Mouse (Mus musculus) lung, postnatal 0 days (tissue): ENCODE data around the gene Ccdc86.

Experiments
- CTCF ChIP-seq: IDR thresholded peaks from 2 replicates; pipeline ENCODE4 v1.5.1; 2016; ENCODE audit warnings: antibody characterized with exemption, mild to moderate bottlenecking
- EP300 ChIP-seq: IDR thresholded peaks from 2 replicates; pipeline ENCODE4 v1.6.1; 2016; ENCODE audit warnings: antibody characterized with exemption, mild to moderate bottlenecking, control low read depth

- TF ChIP-seq CTCF (no peak), EP300 (no peak)
Measured at GRCm38 (mm10) chr19:10938771-10939170, 10.3 kb downstream of the Ccdc86 start.
